In genomic region chr4:145214786-145215174, GRCm38 (mm10) we compare ENCODE assay signal across 9 mouse cellular contexts. TPM values are rescaled to one million over a fixed set of nuclear protein-coding genes. Genes with fewer than 3 reads are reported as not detected.
DNase-seq lines count a peak whose midpoint lies in the region; ATAC-seq and TF ChIP-seq lines count a peak whose summit lies in the region.
"Had no signal": no experiment of that assay in that cellular context is flagged by ENCODE, and none has a peak within 500 bp of the region (broad histone marks: within the 10 kb centered on the region; RNA-seq: fewer than 3 reads in every experiment).

No protein-coding gene starts in this region.

- no peak overlapping the region for H3K9ac ChIP-seq in hindbrain, embryonic 12.5 days
- no peak overlapping the region for H3K9ac ChIP-seq in midbrain, embryonic 16.5 days (ENCODE audit: low read depth, low read length)

- peak; percentile 50 for DNase-seq in kidney, postnatal 10 days
- DNase-seq in kidney, adult 2 months, result no peak
- no peak for DNase-seq in right cerebral cortex, postnatal 36 days (ENCODE audit: low spot score in 2 of 2)
- DNase-seq in MN1 (ENCODE audit: low spot score), result no peak
- DNase-seq in urinary bladder, postnatal 4 days (ENCODE audit: low spot score in 2 of 2), result no peak

- TF ChIP-seq POLR2A in kidney, adult 2 months (IDR thresholded peaks at IDR 0.05; ENCODE audit: low read depth, low read length), result no peak
- no peak for TF ChIP-seq POLR2A in bone marrow macrophage, adult 2 months (IDR thresholded peaks at IDR 0.05; ENCODE audit: borderline replicate concordance, low read depth, low read length)

- 29% methylated on average over 6 of the region's 6 CpGs for WGBS in kidney, adult 2 months
- WGBS in hindbrain, embryonic 12.5 days, result 46% methylated on average over 6 of the region's 6 CpGs
- WGBS in midbrain, embryonic 16.5 days, result 60% methylated on average over 6 of the region's 6 CpGs

- no peaks in the 10 kb centered on the region for H3K4me1 ChIP-seq in kidney, adult 2 months (ENCODE audit: control insufficient read depth, insufficient read depth, low read length)
- H3K4me1 ChIP-seq in bone marrow macrophage, adult 2 months (ENCODE audit: control insufficient read depth, insufficient read depth, low read length), result peaks cover 59% of the 10 kb centered on the region
- peaks cover 7% of the 10 kb centered on the region for H3K4me1 ChIP-seq in hindbrain, embryonic 12.5 days
- H3K4me1 ChIP-seq in midbrain, embryonic 16.5 days (ENCODE audit: control insufficient read depth, insufficient read depth, low read length), result no peaks in the 10 kb centered on the region

- H3K27ac ChIP-seq in kidney, adult 2 months (ENCODE audit: insufficient read depth, low read depth, low read length), result no peak overlapping the region
- peak overlapping the region; percentile 77 for H3K27ac ChIP-seq in bone marrow macrophage, adult 2 months (ENCODE audit: insufficient read depth, low read depth, low read length)
- H3K27ac ChIP-seq in hindbrain, embryonic 12.5 days, result no peak overlapping the region
- peak overlapping the region; percentile 17; the same call in 1 of the 2 replicates for H3K27ac ChIP-seq in midbrain, embryonic 16.5 days (ENCODE audit: low read length)

- no peaks in the 10 kb centered on the region for H3K36me3 ChIP-seq in kidney, adult 2 months (ENCODE audit: control insufficient read depth, insufficient read depth, low read length)
- H3K36me3 ChIP-seq in hindbrain, embryonic 12.5 days, result no peaks in the 10 kb centered on the region
- H3K36me3 ChIP-seq in midbrain, embryonic 16.5 days (ENCODE audit: control insufficient read depth, insufficient read depth, low read length), result no peaks in the 10 kb centered on the region
- H3K36me3 ChIP-seq: G1E had no signal

- no peaks in the 10 kb centered on the region for H3K27me3 ChIP-seq in kidney, adult 2 months (replicated peaks; ENCODE audit: control insufficient read depth, insufficient read depth, low read length)
- no peaks in the 10 kb centered on the region for H3K27me3 ChIP-seq in hindbrain, embryonic 12.5 days
- H3K27me3 ChIP-seq in midbrain, embryonic 16.5 days (ENCODE audit: control insufficient read depth, insufficient read depth, low read depth, low read length), result no peaks in the 10 kb centered on the region

- H3K4me2 ChIP-seq in hindbrain, embryonic 12.5 days (replicated peaks), result no peak overlapping the region
- H3K4me2 ChIP-seq in midbrain, embryonic 16.5 days (ENCODE audit: low read length), result no peak overlapping the region

- peak; percentile 37 for ATAC-seq in hindbrain, embryonic 12.5 days (ENCODE audit: low FRiP score)
- ATAC-seq in midbrain, embryonic 16.5 days, result peak; percentile 74

- no peaks in the 10 kb centered on the region for H3K9me3 ChIP-seq in hindbrain, embryonic 12.5 days (replicated peaks)
- H3K9me3 ChIP-seq in midbrain, embryonic 16.5 days (replicated peaks; ENCODE audit: control insufficient read depth, low read length, poor library complexity, severe bottlenecking), result no peaks in the 10 kb centered on the region

- no peak for TF ChIP-seq CTCF in kidney, adult 2 months (conservative IDR thresholded peaks at IDR 0.05; ENCODE audit: insufficient read depth, insufficient read length, low read depth, low read length)
- no peak for TF ChIP-seq CTCF in bone marrow macrophage, adult 2 months (IDR thresholded peaks at IDR 0.05; ENCODE audit: low read depth, low read length)

- H3K4me3 ChIP-seq in kidney, adult 2 months (ENCODE audit: insufficient read depth, low read depth, low read length), result no peak overlapping the region
- no peak overlapping the region for H3K4me3 ChIP-seq in bone marrow macrophage, adult 2 months (ENCODE audit: insufficient read depth, low read length)
- no peak overlapping the region for H3K4me3 ChIP-seq in hindbrain, embryonic 12.5 days
- H3K4me3 ChIP-seq in midbrain, embryonic 16.5 days (ENCODE audit: low read depth, low read length), result no peak overlapping the region

RNA-seq across cellular contexts. Expression of gene Vps13d, which starts 20.0 kb away (rescaled TPM):
- polyA plus RNA-seq in kidney, adult 2 months (2012; rRNA removed), result 18.4 and 19.8 TPM in 2 replicates
- polyA plus RNA-seq in bone marrow macrophage, adult 2 months (2012; ENCODE audit: insufficient read depth, insufficient read length, missing spikeins), result 37.4 and 44.8 TPM in 2 replicates
- 6.7 and 7.2 TPM in 2 replicates for polyA plus RNA-seq in hindbrain, embryonic 12.5 days (2016; fragmentation: Nextera tagmentation; extraction: Ambion mirVana)
- 8.9 and 9.7 TPM in 2 replicates for polyA plus RNA-seq in midbrain, embryonic 16.5 days (2015; fragmentation: Nextera tagmentation; extraction: Ambion mirVana)

RNA-seq across cellular contexts. Expression of gene Tnfrsf1b, which starts 31.9 kb away (rescaled TPM):
- 6.5 and 8.4 TPM in 2 replicates for polyA plus RNA-seq in kidney, adult 2 months (2012; rRNA removed)
- 181 and 222 TPM in 2 replicates for polyA plus RNA-seq in bone marrow macrophage, adult 2 months (2012; ENCODE audit: insufficient read depth, insufficient read length, missing spikeins)
- polyA plus RNA-seq in hindbrain, embryonic 12.5 days (2016; fragmentation: Nextera tagmentation; extraction: Ambion mirVana), result 2.6 and 3.4 TPM in 2 replicates
- 4.0 and 4.2 TPM in 2 replicates for polyA plus RNA-seq in midbrain, embryonic 16.5 days (2015; fragmentation: Nextera tagmentation; extraction: Ambion mirVana)
- polyA plus RNA-seq: G1E had no signal

Comparison
In these comparisons a context has a peak if more than half of its experiments do, and no peak if none do; other contexts are left out.
1. H3K27ac ChIP-seq: peak in bone marrow macrophage, adult 2 months (single experiment) and midbrain, embryonic 16.5 days (single experiment); none in kidney, adult 2 months (single experiment) and hindbrain, embryonic 12.5 days (single experiment).
2. RNA of gene Tnfrsf1b, which starts 31.9 kb away (polyA plus RNA-seq): 181 to 222 TPM in bone marrow macrophage, adult 2 months; 6.5 to 8.4 TPM in kidney, adult 2 months, 4.0 to 4.2 TPM in midbrain, embryonic 16.5 days and 2.6 to 3.4 TPM in hindbrain, embryonic 12.5 days; every median in the first group is over 10 times any median in the second.